Mouse (Mus musculus): ENCODE measurements at regions not wholly inside any gene's neighbourhood (a gene's known extent, or its start where the extent isn't known, plus 50 kb on each side); places are given as distances from the start of the nearest gene placed in this dataset.
"Not testable (repeated sequence)": the region's sequence is repeated elsewhere in the genome, so short reads cannot be mapped to it uniquely, and the experiment has no call there.

- no peak for ATAC-seq (ENCODE audit: poor library complexity, severe bottlenecking)
Observed at GRCm38 (mm10) chr1:128535537-128536150, 56.4 kb downstream of the Cxcr4 start.

GRCm38 (mm10) chr1:128532632-128533031 is 59.5 kb downstream of the Cxcr4 start:
- no peak for ATAC-seq (ENCODE audit: poor library complexity, severe bottlenecking)

GRCm38 (mm10) chr1:128529808-128530545 is 62.1 kb downstream of the Cxcr4 start:
- no peak for ATAC-seq (ENCODE audit: poor library complexity, severe bottlenecking)

DNA sequence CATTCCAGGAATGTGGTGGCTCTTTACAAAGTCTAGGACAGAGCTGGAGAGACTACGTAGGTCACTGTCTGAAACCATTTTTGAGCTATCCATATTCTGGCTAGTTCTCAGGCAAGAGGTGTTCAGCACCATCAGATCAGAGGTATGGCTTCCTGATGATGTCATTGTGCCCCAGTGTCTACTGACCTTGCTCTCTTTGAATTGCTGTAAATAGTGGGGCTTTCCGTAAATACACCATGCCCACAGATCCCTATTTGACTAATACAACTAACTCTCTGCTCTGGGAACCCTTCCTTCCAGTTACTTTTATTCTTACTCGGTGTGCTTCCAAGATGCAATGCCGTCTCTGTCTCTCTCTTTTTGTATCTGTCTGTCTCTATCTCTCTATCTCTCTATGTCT is 72.9 kb downstream of the Cxcr4 start:
- ATAC-seq (ENCODE audit: poor library complexity, severe bottlenecking) = no peak

GRCm38 (mm10) chr1:128518514-128518913 is 73.6 kb downstream of the Cxcr4 start:
- ATAC-seq (ENCODE audit: poor library complexity, severe bottlenecking) = no peak

DNA sequence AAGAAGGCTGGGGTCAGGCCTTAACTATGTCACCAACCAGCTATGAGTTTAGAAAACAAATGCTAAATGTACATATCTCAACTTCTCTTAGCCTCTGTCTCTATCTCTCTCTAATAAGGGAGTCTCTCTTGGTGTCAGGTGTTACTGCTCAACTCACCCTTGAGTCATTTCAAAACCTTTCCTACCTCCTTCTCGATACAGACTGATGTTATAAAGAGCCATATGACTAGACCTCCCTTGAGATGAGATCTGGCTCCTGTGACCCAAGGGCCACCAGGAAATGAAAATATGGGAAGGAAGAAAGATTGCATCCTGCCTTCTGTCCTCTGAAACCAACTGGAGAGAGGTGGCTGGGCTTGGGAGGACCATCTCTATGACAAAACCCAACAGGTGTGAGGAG is 74.7 kb downstream of the Cxcr4 start:
- no peak for ATAC-seq (ENCODE audit: poor library complexity, severe bottlenecking)

- no peak for ATAC-seq (ENCODE audit: poor library complexity, severe bottlenecking)
Observed at GRCm38 (mm10) chr1:128514327-128514726, 77.8 kb downstream of the Cxcr4 start.

- ATAC-seq (ENCODE audit: poor library complexity, severe bottlenecking) = no peak
Observed at GRCm38 (mm10) chr1:128513911-128514310, 78.2 kb downstream of the Cxcr4 start.

DNA sequence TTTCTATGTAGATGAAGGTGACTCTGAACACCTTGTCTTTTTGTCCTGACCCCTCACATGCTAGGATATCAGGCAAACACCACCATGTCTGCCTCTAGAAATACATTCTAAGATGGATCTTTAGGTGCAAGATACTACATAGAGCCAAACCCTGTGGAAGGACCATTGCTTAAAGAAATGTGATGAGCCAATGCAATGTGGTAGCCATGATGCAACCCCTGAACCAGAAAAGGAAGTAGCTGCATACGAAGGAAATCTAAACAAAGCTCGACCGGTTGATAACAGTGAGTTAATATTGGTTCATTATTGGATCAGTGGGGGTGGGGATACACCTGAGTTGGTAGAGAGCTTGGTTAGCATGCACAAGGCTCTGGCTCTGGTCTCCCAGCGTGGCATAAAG is 78.9 kb downstream of the Cxcr4 start:
- ATAC-seq (ENCODE audit: poor library complexity, severe bottlenecking) = peak; percentile 93

DNA sequence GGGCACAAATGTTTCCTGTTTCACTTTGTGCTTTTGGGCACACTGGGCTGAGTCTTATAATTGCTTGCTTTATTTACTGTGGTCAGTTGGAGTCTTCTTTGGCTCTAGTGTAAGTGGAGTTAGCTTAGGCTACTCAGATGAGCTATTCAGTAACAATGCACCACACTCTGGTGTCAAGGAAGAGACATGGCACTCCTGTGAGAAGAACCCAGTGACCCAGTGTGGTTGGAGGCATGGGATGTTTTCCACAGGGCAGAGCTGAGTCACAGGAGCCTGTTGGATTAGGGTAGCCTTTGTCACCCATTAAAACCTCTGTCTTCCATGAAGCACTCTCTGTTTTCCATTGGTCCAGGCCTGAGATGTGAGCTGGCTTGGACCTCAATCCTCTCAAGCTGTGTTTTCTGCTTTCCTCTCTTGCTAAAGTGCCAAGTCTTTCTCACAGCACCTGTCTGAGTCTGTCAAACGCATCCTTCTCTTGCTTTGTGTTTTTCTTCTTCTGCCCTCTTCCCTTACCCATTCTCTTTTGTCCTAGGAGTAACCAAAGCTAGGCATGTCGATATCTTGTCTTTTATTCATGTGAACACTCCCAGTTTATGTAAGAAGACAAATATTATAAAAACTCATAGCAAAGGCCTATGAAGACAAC is 83.2 kb downstream of the Cxcr4 start:
- no peak for ATAC-seq (ENCODE audit: poor library complexity, severe bottlenecking)

DNA sequence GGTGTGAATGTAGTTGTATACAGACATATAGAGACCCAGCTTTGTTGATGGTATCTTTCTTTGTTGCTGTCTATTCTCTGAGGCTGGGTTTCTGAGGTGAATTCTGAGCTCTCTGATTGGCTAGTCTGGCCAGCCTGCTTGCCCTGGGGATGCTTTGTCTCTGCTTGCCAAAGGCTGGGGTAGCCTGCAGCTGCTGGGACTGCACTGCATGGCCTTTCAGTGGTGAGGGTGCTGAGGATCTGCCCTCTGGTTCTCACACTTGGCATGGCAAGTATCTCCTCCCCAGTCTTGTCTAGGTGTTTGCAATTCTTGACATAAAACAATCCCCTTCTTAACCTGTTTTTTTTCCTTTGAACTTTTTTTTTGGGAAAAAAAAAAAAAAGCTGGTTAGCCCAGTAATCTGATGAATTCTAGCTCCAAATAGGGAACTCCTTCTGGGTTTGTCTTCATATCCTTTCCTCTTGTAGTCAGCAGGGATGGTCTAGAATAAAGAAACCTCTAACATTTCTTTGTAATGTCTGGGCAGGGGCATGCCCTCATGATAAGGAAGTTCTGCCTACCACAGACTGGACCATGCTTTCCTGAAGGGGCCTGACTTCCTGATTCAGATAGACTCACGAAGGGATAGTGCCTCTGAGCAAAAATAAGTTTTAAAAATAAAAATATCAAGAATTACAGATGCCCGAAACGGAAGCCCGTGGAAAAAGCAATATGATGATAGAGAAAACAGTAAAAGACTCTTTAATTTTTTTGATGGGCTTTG is 85.4 kb downstream of the Cxcr4 start:
- peak; percentile 95 for ATAC-seq (ENCODE audit: poor library complexity, severe bottlenecking)

- no peak for ATAC-seq (ENCODE audit: poor library complexity, severe bottlenecking)
Observed at GRCm38 (mm10) chr1:128504371-128504770, 87.2 kb upstream of the Dars start.

DNA sequence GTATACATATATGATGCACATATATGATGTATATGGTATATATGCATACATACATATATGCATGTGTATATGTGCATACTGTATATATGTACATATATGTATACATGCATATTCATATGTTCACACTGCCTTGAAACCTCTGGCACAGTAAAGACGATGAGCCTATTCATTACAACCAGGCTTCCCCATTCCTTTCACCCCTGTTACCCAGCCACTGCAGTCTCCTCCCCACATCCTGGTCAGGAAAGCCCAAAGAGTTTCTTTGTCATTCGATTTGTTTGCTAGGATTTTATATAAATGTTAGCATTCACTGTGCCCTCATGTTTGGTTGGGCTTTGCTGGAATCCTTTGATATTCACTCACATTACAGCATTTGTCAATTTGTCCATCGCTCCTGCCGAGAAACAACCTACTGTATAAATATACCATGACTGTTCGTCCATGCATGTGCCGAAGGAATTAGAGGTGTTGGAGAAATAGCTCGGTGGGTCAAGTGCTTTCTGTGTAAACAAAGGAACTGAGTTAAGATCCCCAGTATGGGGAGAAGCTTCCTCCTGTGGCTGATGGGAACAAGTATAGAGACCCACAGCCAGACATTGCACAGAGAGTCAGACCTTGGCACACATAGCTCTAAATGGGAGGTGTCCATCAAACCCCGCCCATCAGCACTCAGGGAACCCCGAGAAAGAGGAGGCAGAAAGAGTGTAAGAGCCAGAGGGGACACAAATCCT is 81.0 kb upstream of the Dars start:
- ATAC-seq (ENCODE audit: poor library complexity, severe bottlenecking) = no peak

GRCm38 (mm10) chr1:128492251-128492650 is 75.1 kb upstream of the Dars start:
- ATAC-seq (ENCODE audit: poor library complexity, severe bottlenecking) = no peak

DNA sequence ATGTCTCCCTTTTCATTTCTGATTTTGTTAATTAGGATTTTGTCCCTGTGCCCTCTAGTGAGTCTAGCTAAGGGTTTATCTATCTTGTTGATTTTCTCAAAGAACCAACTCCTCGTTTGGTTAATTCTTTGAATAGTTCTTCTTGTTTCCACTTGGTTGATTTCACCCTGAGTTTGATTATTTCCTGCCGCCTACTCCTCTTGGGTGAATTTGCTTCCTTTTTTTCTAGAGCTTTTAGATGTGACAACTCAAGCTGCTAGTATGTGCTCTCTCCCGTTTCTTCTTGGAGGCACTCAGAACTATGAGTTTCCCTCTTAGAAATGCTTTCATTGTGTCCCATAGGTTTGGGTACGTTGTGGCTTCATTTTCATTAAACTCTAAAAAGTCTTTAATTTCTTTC is 70.0 kb upstream of the Dars start:
- not testable (repeated sequence) for ATAC-seq (ENCODE audit: poor library complexity, severe bottlenecking)

GRCm38 (mm10) chr1:128478376-128478775 is 61.2 kb upstream of the Dars start:
- ATAC-seq (ENCODE audit: poor library complexity, severe bottlenecking) = no peak

DNA sequence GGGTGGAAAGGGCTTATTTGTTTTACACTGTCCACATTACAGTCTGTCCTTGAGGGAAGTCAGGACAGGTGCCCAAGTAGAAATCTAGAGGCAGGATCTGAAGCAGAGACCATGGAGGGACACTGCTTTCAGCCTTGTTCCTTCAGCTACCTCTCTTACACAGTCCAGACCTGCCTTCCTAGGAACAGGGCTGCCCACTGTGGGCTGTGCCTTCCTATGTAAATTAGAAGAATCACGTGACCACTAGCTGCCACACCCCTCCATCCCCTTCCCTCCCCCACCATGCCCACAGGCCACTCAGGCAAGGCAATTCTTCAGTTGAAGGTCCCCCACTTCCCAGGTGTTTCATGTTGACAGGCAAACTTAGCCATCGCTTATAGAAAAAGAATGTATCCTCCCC is 60.5 kb upstream of the Dars start:
- peak; percentile 43; the same call in 1 of the 2 replicates for ATAC-seq (ENCODE audit: poor library complexity, severe bottlenecking)

DNA sequence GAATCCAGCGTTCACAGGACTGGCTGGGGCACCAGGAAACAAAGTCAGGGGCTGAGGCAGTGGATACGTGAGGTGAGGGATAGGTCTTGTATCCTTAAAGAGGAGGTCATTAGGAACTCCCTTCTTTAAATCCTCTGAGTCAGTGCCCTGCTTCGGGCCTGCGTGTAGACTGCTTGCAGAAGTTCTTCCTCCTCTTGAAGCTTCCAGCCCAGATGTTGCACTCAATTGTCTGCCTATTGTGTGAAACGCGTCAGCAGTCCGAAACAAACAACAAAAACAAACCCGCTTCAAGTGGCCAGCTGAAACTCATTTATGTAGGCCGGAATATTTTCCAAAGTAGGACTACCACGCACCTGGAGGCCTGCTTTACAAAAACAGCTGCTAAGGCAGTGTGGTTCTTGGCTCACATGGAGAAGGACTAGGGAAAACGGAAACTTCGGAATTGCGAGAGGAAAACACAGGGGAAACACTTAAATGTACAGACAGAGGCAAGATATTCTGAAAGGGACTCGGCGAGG is 55.6 kb upstream of the Dars start:
- 0 out of 2 replicates have a peak, but pooled peaks have one; percentile 28 for ATAC-seq (ENCODE audit: poor library complexity, severe bottlenecking)

DNA sequence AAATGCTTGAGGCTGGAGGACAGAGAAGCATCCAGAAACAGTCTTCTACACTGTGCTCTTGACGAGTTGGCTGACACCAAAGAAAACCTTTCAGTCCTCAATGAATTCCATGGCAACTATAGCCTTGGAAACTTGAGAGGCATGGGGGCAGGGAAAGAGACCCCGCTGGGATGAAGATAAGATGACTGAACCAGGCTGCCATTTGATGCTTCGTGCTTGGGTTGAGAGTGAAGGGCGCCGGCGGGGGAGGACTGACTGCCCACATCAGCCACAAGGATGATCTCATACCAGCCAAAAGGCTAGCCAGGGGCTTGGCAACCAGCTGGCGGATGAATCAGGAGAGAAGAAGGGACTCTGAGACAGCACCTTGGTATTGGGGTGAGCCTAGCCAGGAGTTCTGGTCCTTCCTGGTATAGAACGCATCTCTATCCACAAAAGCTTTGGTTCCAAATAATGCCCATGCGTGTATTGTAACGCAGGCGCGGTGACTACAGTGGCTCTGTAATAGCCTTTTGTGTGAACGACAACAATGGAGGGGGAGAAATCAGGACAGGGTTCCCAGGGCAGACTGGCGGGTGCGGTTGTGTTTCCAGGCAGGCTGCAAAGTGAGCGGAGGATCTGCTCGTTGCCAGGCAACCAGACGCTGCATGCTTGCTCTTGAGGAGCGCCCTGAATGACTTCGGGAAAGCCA is 55.0 kb upstream of the Dars start:
- no peak for ATAC-seq (ENCODE audit: poor library complexity, severe bottlenecking)

DNA sequence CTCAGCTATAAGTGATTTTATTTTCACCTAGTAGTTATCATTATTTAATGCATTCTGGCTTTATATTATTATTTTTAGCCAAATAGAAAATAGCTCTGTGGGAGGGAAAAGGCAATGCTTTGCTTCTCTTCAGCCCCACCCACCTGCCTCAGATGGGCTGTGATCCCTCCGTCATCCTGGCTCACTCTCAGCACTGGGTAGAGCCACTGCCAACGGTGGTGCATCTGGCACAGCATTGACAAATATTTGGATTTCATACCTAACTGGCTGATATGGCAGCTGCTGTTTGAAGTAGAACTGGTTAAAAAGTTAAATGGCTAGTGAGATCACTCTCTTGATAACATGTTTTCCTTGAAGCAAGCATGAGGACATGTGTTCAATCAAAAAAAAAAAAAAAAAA is 53.6 kb upstream of the Dars start:
- no peak for ATAC-seq (ENCODE audit: poor library complexity, severe bottlenecking)

Data from megakaryocyte, adult 5-6 weeks (primary cell).